Mouse (Mus musculus): ENCODE data around the gene Htr5b. TPM values are rescaled to one million over a fixed set of nuclear protein-coding genes. Genes with fewer than 3 reads are reported as not detected.

Gene Htr5b
- 0.37 and 0.40 TPM in 2 replicates for polyA plus RNA-seq (2015; fragmentation: Nextera tagmentation; extraction: Ambion mirVana)

DNA sequence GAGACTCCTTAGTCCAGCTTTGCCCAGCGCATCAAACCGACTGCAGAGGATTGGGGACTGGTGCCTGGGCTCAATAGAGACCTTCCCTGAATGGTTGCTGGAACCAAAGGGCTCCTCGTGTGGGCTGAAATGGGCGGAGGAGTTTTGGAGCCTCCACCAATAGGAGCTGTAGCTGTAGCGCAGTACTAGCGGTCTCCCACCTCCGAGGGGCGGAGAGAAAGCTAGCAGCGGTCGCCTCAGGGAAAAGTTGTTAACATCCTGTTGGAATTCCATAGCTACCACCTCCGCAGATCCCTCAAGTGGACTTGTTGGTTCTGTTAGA, at the start of gene Htr5b:
Gene Htr5b (minus strand): TSS at position 67 of the 322 bp plus-strand sequence.
- H3K27ac ChIP-seq (ENCODE audit: low read length) = no peak within 1 kb of the TSS
- H3K27me3 ChIP-seq (ENCODE audit: control insufficient read depth, insufficient read depth, low read length) = peaks cover 17% of the 10 kb centered on the region
- 4% methylated on average over 11 of the region's 11 CpGs for WGBS
- no peaks in the 10 kb centered on the region for H3K36me3 ChIP-seq (ENCODE audit: control insufficient read depth, insufficient read depth, low read length)
- ATAC-seq (ENCODE audit: insufficient read depth, low FRiP score) = peak; percentile 76; the same call in 1 of the 2 replicates
- H3K9ac ChIP-seq (ENCODE audit: low read length) = no peak within 1 kb of the TSS
- peak within 1 kb of the TSS; percentile 38 for H3K4me3 ChIP-seq (replicated peaks; ENCODE audit: low read length)
- no peaks in the 10 kb centered on the region for H3K9me3 ChIP-seq (replicated peaks; ENCODE audit: control insufficient read depth, low read length)
- peak within 1 kb of the TSS; percentile 61 for H3K4me2 ChIP-seq (ENCODE audit: low read depth, low read length)
- peaks cover 7% of the 10 kb centered on the region; the same call in 1 of the 2 replicates for H3K4me1 ChIP-seq (ENCODE audit: control insufficient read depth, insufficient read depth, low read length)

DNA sequence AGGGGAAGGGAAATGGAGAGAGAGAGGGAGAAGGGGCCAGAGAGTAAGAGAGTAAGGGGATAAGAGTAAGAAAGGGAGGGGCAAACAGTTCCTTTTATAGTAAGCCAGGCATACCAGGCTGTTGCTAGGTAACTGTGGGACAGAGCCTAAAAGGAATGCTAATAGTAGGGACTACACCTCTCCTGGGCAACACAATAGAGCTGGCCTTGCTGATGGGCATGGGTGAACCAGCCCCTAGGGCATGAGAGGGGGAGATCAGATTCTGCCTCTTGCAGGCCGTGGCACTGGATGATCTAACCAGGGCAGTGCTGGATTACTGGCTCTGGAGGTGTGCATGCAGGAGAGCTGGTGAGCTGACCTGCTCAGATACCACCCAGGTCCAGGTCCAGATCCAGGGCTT, 49.2 kb upstream of the Htr5b start:
- no peak overlapping the region for H3K9ac ChIP-seq (ENCODE audit: low read length)
- H3K4me2 ChIP-seq (ENCODE audit: low read depth, low read length) = no peak overlapping the region
- no peak overlapping the region for H3K27ac ChIP-seq (ENCODE audit: low read length)
- H3K4me3 ChIP-seq (replicated peaks; ENCODE audit: low read length) = no peak overlapping the region
- 41% methylated on average over 1 of the region's 1 CpGs for WGBS
- no peaks in the 10 kb centered on the region for H3K4me1 ChIP-seq (ENCODE audit: control insufficient read depth, insufficient read depth, low read length)
- H3K9me3 ChIP-seq (replicated peaks; ENCODE audit: control insufficient read depth, low read length) = no peaks in the 10 kb centered on the region
- no peaks in the 10 kb centered on the region for H3K36me3 ChIP-seq (ENCODE audit: control insufficient read depth, insufficient read depth, low read length)
- H3K27me3 ChIP-seq (ENCODE audit: control insufficient read depth, insufficient read depth, low read length) = no peaks in the 10 kb centered on the region
- ATAC-seq (ENCODE audit: insufficient read depth, low FRiP score) = no peak

DNA sequence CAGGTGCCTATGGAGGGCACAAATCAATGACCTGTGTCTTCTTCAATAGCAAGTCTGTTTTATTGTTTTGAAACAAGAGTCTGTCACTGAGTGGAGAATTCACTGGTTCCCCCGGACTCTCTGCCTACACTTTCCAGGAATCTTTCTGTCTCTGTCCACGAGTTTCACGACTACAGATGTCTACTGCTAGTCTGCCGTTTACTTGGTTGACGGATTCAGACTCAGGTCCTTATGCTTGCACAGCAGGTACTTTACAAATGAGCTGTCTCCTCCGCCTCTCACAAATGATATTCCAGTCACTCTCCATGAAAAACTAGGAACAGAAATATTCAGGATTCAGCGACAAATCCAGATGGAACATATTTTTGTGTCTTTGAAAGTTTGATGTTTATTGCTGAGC, 42.3 kb upstream of the Htr5b start:
- 82% methylated on average over 7 of the region's 7 CpGs for WGBS
- H3K4me3 ChIP-seq (replicated peaks; ENCODE audit: low read length) = no peak overlapping the region
- H3K27ac ChIP-seq (ENCODE audit: low read length) = no peak overlapping the region
- H3K4me1 ChIP-seq (ENCODE audit: control insufficient read depth, insufficient read depth, low read length) = peaks cover 8% of the 10 kb centered on the region; the same call in 1 of the 2 replicates
- no peaks in the 10 kb centered on the region for H3K9me3 ChIP-seq (replicated peaks; ENCODE audit: control insufficient read depth, low read length)
- H3K36me3 ChIP-seq (ENCODE audit: control insufficient read depth, insufficient read depth, low read length) = no peaks in the 10 kb centered on the region
- H3K4me2 ChIP-seq (ENCODE audit: low read depth, low read length) = no peak overlapping the region
- ATAC-seq (ENCODE audit: insufficient read depth, low FRiP score) = no peak
- H3K27me3 ChIP-seq (ENCODE audit: control insufficient read depth, insufficient read depth, low read length) = no peaks in the 10 kb centered on the region
- no peak overlapping the region for H3K9ac ChIP-seq (ENCODE audit: low read length)

DNA sequence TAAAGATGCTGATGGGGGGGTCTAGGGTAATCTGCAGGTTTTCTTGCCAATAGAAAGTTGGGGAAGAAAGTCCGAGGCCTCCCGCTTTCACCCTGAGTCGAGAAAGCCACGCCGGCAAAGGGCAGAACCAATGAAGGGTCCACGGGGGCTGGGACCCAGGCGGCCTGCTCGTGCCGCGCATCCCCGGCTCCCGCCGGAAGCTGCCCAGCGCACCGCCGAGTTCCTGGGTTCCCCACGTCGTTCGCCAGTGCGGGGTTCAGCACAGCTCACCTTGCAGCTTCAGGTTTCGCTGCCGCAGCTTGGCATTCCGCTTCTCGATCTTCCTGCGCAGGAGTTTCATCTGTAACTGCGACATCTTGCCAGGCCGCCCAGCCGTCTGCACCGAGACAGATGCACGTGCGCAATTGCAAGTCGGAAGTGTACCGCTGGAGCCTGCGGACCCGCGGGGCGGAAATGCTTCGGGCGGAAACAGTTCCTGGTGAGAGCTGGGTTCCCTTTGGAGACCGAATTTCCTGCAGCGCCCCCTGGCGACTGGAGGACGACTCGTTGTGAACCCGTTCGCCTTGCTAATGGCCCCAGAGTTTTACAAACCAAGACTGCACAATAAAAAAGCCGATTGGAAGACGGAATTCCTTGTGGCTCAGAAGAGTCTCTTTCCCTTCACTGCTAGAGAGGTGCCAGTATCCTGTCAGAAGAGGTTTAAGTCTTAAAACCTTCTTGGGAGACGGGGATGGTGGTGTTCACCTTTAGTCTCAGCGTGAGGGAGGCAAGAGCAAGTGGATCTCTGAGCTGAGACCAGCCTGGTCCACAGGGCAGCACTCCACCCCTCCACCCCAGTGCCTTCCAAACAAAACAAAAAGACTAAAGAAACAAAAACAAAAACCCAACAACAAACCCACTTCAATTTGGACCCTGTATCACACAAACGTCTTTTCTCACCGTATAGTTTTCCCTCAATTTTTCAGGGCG, 39.5 kb upstream of the Htr5b start, which contains the start of gene Ddx18:
Gene Ddx18 (minus strand): TSS at position 469 of the 969 bp plus-strand sequence.
- Histone ChIP-seq H3K36me3 (ENCODE audit: control insufficient read depth, insufficient read depth, low read length) (peaks cover 15% of the 10 kb centered on the region), H3K4me2 (ENCODE audit: low read depth, low read length) (peak within 1 kb of the TSS; percentile 75), H3K4me1 (ENCODE audit: control insufficient read depth, insufficient read depth, low read length) (peaks cover 8% of the 10 kb centered on the region; the same call in 1 of the 2 replicates), H3K27ac (ENCODE audit: low read length) (peak within 1 kb of the TSS; percentile 55; the same call in 1 of the 2 replicates), H3K4me3 (replicated peaks; ENCODE audit: low read length) (peak within 1 kb of the TSS; percentile 86), H3K27me3 (ENCODE audit: control insufficient read depth, insufficient read depth, low read length) (no peaks in the 10 kb centered on the region), H3K9ac (ENCODE audit: low read length) (peak within 1 kb of the TSS; percentile 85), H3K9me3 (replicated peaks; ENCODE audit: control insufficient read depth, low read length) (no peaks in the 10 kb centered on the region)
- peak; percentile 96 for ATAC-seq (ENCODE audit: insufficient read depth, low FRiP score)
- 6% methylated on average over 53 of the region's 53 CpGs for WGBS

DNA sequence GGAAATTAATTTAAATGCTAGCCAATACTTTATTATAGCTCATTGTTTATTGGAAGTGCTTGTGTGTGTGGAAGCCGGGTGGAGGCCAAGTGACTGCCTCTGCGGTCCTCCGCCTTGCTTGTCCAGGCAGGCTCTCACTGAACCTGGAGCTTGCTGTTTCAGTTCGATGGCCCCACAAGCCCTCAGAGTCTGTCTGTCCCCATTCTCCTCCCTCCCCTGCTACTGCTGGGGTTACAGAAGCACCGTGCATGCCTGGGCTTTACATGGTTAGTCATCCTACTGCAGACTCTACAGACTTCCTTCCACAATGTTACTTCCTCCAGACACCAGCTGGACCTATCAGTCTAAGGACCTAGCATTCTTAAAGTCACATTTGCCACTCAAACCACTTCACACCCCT, 29.6 kb upstream of the Htr5b start:
- 0 out of 2 replicates have a peak, but pooled peaks have one; percentile 13 for ATAC-seq (ENCODE audit: insufficient read depth, low FRiP score)
- Histone ChIP-seq H3K27ac (ENCODE audit: low read length) (no peak overlapping the region), H3K4me1 (ENCODE audit: control insufficient read depth, insufficient read depth, low read length) (no peaks in the 10 kb centered on the region), H3K4me3 (replicated peaks; ENCODE audit: low read length) (no peak overlapping the region), H3K27me3 (ENCODE audit: control insufficient read depth, insufficient read depth, low read length) (no peaks in the 10 kb centered on the region), H3K4me2 (ENCODE audit: low read depth, low read length) (no peak overlapping the region), H3K9ac (ENCODE audit: low read length) (no peak overlapping the region), H3K9me3 (replicated peaks; ENCODE audit: control insufficient read depth, low read length) (no peaks in the 10 kb centered on the region), H3K36me3 (ENCODE audit: control insufficient read depth, insufficient read depth, low read length) (peaks cover 54% of the 10 kb centered on the region)
- WGBS = 92% methylated on average over 5 of the region's 5 CpGs

DNA sequence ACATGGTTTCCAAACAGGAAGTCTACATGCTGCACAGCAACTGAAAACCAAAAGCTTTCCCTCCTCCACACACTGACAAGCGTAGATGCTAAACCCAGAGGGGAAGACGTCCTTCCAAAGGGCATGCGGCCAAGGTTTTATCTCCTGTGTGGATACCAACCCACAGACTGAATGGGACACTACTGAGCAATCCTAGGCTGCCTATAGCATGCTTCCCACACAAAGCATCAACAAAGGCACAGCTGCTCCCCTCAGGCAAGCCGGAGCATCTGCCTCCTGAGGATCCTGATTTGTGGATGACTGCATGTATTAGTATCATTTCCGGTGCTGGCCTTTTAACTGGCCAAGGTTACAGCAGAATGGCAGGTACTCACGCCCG, 23.2 kb upstream of the Htr5b start:
- ATAC-seq (ENCODE audit: insufficient read depth, low FRiP score) = no peak
- H3K27me3 ChIP-seq (ENCODE audit: control insufficient read depth, insufficient read depth, low read length) = no peaks in the 10 kb centered on the region
- H3K4me3 ChIP-seq (replicated peaks; ENCODE audit: low read length) = no peak overlapping the region
- H3K27ac ChIP-seq (ENCODE audit: low read length) = no peak overlapping the region
- WGBS = 90% methylated on average over 7 of the region's 7 CpGs
- H3K4me2 ChIP-seq (ENCODE audit: low read depth, low read length) = no peak overlapping the region
- peaks cover 16% of the 10 kb centered on the region; the same call in 1 of the 2 replicates for H3K36me3 ChIP-seq (ENCODE audit: control insufficient read depth, insufficient read depth, low read length)
- H3K4me1 ChIP-seq (ENCODE audit: control insufficient read depth, insufficient read depth, low read length) = no peaks in the 10 kb centered on the region
- H3K9ac ChIP-seq (ENCODE audit: low read length) = no peak overlapping the region
- no peaks in the 10 kb centered on the region for H3K9me3 ChIP-seq (replicated peaks; ENCODE audit: control insufficient read depth, low read length)

DNA sequence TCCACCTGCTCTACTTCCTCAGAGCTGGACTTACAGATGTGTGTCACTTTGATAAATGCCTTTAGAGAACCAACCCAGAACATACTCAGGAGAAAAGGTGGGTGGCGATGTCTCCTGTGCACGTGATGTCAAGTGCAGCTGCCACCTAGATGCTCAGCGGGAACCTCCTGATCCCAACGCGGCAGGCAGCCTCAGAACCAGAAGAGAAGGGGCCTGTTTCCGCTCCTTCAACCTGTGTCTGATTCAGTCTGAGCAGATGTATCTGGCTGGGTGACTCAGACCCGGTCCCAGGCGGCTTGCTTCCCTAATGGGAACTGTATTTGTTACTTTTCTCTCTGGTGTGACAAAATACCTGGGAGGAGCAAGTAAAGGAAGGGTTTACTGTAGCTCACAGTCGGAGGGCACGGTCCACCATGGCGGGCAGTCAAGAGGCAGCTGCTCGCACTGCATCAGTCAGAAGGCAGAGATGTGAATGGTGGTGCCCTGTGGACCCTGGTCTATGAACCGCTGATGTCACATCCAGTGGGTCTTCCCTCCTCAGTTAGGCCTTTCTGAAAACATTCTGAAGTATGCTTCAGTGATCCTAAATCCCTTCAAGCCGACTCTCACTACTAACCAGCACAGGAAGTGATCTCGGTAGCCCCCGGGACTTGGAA, 22.7 kb upstream of the Htr5b start:
- H3K27me3 ChIP-seq (ENCODE audit: control insufficient read depth, insufficient read depth, low read length) = no peaks in the 10 kb centered on the region
- no peak overlapping the region for H3K27ac ChIP-seq (ENCODE audit: low read length)
- no peak overlapping the region for H3K9ac ChIP-seq (ENCODE audit: low read length)
- 86% methylated on average over 16 of the region's 16 CpGs for WGBS
- H3K4me2 ChIP-seq (ENCODE audit: low read depth, low read length) = no peak overlapping the region
- H3K36me3 ChIP-seq (ENCODE audit: control insufficient read depth, insufficient read depth, low read length) = peaks cover 13% of the 10 kb centered on the region; the same call in 1 of the 2 replicates
- H3K9me3 ChIP-seq (replicated peaks; ENCODE audit: control insufficient read depth, low read length) = no peaks in the 10 kb centered on the region
- no peak overlapping the region for H3K4me3 ChIP-seq (replicated peaks; ENCODE audit: low read length)
- no peak for ATAC-seq (ENCODE audit: insufficient read depth, low FRiP score)
- H3K4me1 ChIP-seq (ENCODE audit: control insufficient read depth, insufficient read depth, low read length) = no peaks in the 10 kb centered on the region

DNA sequence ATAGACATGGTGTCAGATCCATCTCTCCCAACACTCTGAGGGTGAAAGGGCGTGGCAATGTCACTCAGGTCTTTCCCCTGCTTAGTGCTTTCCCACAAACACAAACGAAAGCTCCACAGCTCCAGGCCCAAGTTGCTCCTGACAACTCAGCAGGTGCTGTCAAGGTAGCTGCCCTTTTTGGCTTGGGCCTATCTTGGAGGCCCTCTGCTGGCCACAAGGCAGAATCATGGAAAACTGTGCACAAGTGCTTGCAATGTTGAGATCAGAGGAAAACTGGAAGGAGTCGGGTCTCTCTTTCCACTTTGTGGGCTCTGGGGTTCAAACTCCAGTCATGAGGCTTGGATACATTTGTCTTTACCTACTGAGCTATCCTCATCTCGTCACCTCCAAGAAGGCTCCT, 21.2 kb upstream of the Htr5b start:
- Histone ChIP-seq H3K27me3 (ENCODE audit: control insufficient read depth, insufficient read depth, low read length) (no peaks in the 10 kb centered on the region), H3K4me2 (ENCODE audit: low read depth, low read length) (no peak overlapping the region), H3K9ac (ENCODE audit: low read length) (no peak overlapping the region), H3K4me3 (replicated peaks; ENCODE audit: low read length) (no peak overlapping the region), H3K9me3 (replicated peaks; ENCODE audit: control insufficient read depth, low read length) (no peaks in the 10 kb centered on the region), H3K27ac (ENCODE audit: low read length) (no peak overlapping the region), H3K36me3 (ENCODE audit: control insufficient read depth, insufficient read depth, low read length) (0 out of 2 replicates have a peak, but pooled peaks cover 8% of the 10 kb centered on the region), H3K4me1 (ENCODE audit: control insufficient read depth, insufficient read depth, low read length) (no peaks in the 10 kb centered on the region)
- WGBS = 67% methylated on average over 4 of the region's 4 CpGs
- ATAC-seq (ENCODE audit: insufficient read depth, low FRiP score) = no peak

DNA sequence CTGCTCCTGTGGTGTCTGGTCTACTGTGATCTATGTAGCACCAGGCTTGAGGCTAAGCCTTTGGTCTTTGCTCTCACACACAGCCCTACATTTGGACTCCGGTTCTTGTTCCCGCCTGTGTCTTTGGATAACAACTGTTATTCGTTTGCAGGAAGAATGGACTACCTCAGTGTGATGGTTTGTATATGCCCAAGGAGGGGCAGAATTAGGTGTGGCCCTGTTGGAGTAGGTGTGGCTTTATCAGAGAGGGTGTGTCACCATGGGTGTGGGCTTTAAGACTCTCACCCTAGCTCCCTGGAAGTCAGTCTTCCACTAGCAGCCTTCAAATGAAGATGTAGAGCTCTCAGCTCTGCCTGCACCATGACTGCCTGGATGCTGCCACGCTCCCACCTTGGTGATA, 20.4 kb upstream of the Htr5b start:
- 85% methylated on average over 4 of the region's 4 CpGs for WGBS
- Histone ChIP-seq H3K27ac (ENCODE audit: low read length) (no peak overlapping the region), H3K9me3 (replicated peaks; ENCODE audit: control insufficient read depth, low read length) (no peaks in the 10 kb centered on the region), H3K36me3 (ENCODE audit: control insufficient read depth, insufficient read depth, low read length) (0 out of 2 replicates have a peak, but pooled peaks cover 4% of the 10 kb centered on the region), H3K4me1 (ENCODE audit: control insufficient read depth, insufficient read depth, low read length) (no peaks in the 10 kb centered on the region), H3K4me3 (replicated peaks; ENCODE audit: low read length) (no peak overlapping the region), H3K4me2 (ENCODE audit: low read depth, low read length) (no peak overlapping the region), H3K27me3 (ENCODE audit: control insufficient read depth, insufficient read depth, low read length) (no peaks in the 10 kb centered on the region), H3K9ac (ENCODE audit: low read length) (no peak overlapping the region)
- no peak for ATAC-seq (ENCODE audit: insufficient read depth, low FRiP score)
